Mouse (Mus musculus) neural tube, embryonic 10.5 days (tissue): ENCODE measurements around the gene Stk25.
A peak's percentile ranks its signal among the peaks of the same experiment; 100 is the strongest.

Experiments
- DNase-seq: peaks from one replicate; pipeline ENCODE4 v3.0.0-alpha.2; 2017; ENCODE audit warnings: low spot score; ENCODE audit errors: extremely low spot score

Stk25 gene

DNA sequence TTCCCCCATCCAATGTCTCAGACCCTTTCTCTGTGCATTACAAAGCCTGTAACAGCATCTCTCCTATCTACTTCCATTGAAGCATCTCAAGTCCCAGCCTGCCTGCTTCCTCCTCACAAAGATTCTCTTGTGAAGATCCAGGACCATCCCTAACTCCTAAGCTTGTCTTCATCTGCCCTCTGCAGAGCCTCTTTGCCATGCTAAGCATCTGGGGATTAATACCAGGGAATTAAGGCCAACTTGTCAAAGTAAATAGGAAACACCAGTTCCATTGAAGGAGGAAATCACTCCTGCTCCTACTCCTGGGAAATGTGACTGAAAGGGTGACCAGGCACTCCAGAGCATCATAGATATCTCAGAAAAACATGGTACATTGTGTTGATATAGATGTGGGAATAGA lies 11.5 kb upstream of the Stk25 start:
- no peak for DNase-seq

DNA sequence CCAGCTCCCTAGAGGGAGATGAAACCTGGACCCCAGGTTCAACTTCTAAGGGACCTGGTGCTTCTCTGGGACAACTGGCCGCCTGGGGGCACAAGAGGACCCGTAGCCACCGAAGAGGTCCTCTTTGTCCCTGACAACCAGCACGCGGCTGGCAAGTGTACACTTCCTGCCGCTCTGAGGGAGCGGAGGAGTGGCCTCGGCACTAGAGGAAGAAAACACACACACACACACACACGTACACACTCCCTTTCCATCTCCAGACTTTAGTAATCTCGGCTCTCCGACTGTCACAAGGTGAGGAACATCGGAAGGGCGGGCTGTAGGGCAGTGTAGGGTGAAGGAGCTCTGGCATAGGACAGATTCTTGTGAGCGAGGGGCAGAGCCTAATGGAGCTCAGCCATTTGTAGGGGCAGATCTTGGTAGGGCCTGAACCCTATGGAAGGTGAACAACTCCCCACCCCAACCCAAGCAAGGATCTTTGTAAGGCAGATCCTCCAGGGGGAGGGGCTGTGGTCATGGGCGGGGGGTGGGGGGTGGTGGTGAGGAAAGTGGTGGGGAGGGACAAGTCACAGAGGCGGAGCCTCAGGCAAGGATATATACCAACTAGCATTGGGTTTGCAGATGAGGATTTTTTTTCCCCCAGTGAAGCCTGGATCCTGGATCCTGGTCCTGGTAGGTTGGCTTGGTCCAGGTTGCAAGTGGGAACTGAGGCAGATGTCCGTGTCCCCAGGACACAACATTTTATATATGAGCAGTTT lies 10.5 kb upstream of the Stk25 start:
- DNase-seq, result peak; percentile 79

DNA sequence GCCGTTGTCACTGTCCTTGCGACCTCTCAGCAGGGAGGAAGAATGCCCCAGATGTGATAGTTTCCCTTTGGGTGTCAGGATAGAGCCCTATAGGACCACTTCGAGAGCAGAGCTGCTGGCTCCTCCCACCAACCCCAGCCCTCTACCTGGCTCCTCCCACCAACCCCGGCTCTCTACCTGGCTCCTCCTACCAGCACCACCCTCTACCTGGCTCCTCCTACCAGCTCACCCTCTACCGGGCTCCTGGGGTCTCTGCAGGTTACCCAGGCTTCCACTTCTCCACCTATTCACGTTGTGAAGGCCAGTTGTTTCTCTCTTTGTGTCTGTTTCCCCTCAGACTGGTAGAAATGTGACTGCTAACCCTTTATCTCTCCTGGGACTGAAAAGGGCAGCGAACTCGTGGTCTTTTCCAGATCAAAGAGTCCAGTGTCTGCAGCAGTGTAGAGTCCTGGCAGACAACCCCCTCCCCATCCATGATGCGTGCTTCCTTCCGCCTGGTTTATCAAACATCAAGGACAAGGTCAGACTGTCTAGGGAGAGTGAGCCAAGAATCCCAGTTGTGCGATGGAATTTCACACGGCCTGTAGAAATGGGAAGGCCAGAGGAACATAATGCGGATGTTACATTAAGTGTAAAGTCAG lies 9.4 kb upstream of the Stk25 start:
- peak; percentile 33 for DNase-seq

DNA sequence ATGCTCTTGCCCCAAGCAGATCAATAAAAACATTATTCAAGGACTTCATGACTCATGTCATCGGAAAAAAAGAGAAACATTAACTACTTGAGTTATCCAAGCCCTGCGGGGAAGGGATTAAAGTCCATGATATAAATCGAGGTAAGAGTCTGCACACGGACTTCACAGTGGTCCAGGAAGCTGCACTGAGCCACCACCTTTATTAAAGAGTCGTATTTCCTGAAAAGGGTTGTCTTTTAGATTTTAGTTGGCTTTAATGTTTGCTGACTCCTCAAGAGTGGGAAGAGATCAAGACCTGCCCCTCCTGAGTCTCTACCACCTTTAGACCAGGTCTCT lies 1.5 kb downstream of the Stk25 start:
- no peak for DNase-seq

DNA sequence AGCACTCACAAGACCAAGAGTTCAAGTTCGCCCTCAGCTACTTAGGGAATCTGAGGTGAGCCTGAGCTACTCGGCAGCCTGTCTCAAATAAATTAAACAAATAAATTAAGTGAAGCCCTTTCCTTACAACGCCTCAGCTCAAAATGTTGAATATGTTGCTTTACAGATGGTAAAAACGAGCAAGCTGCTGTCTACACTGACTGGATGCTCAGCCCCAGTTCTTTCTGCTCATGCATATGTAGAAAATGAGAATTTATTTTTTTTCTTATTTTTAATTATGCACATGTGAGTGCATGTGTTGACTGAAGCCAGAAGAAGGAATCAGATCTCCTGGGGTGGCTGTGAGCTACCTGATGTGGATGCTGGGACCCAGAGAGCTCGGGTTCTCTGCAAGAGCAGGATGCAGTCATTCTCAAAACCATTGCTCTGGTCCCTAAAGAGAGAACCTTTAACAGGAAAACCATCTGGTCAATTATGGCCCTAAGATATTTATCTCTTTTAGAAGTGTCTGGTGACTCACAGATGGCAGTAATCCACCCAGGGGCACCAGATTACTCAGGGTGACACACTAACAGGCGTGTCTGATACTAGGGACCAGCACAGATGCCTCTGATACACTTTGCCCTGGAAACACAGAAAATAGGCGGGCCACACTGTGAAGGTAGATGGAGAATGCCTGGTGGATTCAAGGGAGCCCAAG lies 2.0 kb downstream of the Stk25 start:
- DNase-seq, result no peak

DNA sequence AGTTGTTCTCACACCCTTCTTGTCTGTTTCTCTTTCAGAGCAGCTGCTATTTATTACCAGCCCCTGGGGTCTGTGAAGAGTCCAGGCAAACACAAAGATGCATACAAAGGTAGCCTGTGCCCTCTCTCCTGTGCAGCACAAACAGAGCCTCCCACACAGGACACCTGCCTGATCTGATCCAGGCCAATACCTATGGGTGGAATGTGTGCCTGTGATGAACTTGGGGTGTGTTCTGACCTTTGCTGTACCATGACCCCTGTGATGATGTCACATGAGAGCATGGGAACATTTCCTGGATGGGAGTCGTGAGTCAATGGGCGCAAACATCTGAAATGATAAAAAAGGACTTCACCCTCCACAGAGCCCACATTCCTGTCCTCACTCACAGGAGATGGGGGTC lies 3.7 kb downstream of the Stk25 start:
- DNase-seq, result no peak

DNA sequence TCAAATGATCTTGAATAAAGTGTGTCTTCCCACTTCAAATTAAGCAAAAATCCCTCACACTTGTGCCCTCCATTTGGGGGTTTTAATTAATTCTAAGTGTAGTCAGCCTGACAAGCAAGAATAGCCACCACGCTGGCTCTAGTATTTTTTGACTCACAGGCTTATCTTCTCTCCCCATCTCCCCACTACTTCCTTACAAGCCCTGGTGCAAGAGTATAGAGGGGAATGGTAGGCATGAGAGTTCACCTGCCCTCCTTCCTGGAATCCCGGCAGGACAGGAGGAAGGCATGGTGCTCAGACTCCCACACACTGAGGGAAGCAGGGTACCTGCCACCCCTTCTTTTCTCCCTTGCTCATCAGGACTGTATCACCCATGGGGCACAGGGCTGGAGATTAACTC lies 4.2 kb downstream of the Stk25 start:
- DNase-seq, result no peak

DNA sequence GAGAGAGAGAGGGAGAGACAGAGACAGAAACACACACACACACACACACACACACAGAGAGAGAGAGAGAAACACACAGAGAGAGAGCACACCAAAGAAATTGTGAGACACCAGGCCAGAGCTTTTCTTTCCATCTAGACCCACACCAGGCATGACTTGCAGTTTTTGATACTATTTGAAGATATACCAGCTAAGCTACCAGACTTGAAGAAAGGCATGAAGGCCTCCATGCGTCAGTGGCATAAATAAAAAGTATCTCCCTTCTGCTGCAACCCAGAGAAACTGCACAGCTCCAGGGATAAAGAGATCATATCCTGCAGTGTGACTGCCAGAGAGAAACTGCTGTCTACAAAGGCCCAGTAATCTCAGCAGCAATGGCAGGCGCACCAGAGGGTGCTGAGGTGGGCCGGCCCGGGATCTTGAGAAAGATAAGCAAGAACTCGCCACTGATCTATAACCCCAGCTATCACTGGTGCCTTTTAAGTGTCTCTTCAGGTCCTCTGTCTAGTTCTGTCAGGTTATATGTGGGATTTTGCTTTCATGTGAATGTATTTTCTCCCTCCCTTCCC lies 8.8 kb downstream of the Stk25 start:
- DNase-seq, result no peak

DNA sequence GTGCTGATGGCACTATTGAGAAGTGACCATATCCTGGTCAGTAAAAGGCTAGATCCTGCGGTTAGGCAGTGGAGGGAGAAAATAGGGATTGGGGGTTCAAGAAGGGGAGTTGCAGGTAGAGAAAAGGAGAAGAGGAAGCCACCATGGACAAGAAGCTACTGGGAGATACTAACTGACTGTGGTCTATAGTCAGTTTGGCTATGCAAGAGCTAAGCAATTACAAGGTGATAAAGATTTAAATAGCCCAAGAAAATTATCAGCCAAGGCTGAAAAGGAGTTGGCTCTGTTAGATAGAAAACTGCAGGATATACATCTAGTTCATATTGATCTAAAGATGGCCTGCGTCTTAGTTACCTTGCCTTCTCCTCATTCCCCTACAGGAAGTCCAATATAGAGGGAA lies 15.8 kb downstream of the Stk25 start:
- no peak for DNase-seq

DNA sequence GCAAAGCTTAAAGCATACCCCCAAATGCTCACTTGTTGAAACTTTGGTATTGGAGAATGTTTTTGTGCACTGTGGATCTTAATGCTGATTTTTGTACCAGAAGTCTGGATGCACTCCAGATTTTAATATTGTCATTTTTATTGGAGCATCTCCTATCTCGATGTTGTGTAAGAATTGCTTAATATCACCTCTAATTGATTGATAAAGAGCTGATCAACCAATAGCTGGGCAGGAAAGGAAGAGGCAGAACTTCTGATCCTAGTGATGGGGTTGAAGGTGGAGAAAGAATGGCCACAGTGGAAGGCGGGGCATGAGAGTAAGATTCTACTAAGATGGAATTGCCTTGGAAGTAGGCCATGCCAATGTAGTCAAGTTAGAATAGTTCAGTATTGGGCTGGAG lies 16.5 kb downstream of the Stk25 start:
- no peak for DNase-seq

DNA sequence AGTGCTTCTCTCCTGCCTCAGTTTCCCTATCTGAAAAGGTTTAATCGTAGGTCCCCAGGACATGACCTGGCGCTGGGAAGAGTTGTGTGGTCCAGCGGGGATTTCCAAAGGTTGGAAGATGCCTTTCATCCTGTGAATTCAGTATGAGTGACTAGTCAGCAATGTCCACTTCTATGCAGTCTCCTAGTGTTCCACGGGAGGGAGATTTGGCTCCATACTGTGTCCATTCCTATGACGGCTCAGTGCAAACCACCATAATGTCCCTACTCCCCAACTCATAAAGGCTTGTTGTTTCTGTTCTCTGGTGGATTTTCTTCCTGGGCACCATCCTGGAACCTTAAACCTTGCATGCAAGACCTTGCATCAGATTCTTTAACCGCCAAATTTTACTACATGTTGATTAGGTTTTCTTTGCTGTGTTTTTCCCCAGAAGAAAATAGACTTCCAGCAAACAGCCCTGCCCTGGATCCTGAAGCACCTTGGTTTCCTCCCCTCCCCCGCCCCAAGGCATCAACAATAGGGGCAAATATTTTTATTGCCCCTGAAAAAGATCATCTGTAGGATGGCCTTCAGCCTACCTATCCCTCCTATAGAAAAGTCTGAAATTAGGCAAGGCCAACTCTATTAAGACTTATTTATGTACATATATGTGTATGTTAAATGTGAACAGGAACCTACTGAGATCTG lies 22.1 kb downstream of the Stk25 start:
- DNase-seq, result no peak

DNA sequence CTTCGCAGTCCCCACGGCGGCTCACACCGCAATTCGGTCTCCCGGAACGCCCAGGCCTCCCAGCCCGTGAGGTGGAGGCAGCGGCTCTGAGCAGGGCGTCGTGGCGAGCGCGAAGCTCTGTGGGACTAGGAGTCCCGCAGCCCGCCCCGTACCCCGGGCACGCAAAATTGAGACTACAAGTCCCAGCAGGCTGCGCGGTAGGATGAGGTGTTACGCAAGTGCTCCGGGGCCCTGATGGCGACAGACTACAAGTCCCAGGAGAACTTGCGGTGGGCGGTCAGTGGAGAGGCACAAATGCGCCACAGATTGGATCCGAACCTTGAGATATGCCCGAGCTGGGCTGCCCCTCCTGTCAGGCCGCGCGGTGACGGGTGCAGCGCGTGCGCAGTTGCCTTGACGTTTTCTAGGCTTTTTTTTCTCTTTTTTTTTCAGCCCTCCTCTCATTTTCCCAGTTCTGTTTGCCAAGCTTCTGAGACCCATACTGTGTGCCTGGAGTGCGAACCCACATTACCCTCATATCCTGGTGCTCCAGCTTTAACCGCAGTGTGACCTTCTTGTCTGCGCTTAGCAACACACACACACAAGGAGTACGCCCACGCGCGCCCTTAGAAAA lies 22.8 kb downstream of the Stk25 start:
- peak; percentile 97 for DNase-seq

DNA sequence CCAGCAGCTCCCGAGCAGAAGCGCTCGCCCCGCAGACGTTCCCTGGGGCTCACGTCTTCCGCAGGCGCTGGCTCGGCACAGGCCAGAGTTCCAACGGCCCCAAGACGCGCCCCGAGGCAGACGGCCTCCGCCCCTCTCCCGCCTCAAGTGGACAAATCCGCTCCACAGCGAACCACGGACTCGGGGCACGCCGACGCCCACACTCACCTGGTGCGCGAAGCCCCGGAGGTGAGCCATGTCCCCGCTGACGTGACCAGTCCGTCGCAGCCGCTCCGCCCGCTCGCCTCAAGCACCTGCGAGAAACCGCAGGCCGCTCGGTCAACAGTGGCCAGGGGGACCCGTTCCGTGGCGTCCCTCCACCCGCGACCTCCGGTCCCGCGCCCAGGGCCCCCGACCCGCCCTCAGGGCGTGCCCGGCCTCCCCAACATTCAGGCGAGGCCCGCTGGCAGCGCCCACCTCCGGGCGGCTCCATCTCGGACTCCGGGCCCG lies 23.3 kb downstream of the Stk25 start:
- no peak for DNase-seq

DNA sequence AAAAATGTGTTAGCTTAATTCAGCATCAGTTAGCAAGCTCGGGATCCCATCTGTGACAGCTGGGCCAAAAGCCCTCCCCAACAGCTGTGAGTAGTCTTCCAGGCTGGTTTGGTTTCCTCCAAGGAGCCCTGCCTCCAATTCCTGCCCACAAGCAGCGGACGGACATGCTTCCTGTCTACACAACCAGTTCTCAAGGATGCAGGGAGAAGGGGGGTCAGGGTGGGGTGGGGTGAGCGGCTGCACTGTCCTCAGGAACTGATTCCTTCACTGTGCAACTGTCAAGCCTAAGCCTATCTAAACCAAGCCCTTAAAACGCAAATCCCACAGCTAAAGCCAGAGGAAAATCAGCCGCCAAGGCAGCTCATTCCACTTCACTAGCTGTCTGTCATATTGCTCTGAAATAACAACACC lies 24.0 kb downstream of the Stk25 start:
- peak; percentile 36 for DNase-seq

DNA sequence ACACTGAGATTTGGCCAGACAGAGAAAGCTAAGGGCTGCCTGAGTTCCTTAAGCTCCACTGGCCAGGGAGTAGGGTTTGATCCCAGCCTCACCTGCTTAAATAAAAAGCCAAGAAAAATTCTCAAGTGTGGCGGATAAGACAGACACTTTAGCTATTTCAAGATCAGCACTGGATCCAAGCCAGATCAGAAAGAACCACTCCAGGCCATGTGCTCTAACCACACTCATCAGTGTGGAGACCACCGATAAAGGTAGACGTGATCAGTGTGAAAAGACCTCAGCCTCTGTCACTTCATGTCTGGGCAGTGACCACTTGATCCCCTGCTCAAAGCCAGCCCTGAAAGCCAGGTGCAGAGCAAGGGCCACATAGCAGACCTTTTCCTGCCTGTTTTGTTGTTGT lies 25.7 kb downstream of the Stk25 start:
- DNase-seq, result no peak

DNA sequence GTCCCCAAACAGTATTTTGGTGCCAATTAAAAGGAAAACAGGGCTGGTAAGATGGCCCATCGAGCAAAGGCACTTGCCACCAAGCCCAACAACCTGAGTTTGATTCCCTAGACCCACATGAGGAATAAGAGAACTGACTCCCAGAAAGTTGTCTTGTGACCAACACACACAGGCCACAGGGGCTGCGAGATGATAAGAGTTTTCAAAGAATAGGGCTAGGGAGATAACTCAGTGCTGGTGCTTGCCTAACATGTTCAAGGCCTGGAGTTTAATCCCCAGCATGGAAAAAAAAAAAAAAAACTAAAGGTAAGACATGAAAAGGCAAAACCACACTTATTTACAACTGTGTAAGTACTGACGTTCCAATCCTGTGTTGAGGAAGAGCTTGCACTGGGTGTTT lies 27.7 kb downstream of the Stk25 start:
- DNase-seq, result no peak

DNA sequence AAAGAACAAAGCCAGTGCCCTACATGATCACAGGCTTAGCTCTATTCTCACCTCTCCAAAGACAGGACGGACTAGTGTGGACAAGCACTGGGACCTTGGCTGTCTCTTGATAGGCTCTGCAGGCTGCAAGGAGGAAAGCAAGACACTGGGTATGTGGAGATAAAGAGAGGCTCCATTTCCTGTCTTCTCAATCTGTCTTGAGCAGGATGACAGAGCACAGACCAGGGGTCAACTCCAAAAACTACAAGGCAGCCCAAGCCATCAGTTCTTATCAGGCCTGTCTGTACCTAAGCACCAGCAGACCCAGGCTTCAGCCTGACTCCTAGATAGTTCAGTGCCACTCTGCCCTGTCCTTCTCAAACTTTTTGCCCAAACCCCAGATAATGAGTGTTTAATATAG lies 34.0 kb downstream of the Stk25 start:
- DNase-seq, result no peak

DNA sequence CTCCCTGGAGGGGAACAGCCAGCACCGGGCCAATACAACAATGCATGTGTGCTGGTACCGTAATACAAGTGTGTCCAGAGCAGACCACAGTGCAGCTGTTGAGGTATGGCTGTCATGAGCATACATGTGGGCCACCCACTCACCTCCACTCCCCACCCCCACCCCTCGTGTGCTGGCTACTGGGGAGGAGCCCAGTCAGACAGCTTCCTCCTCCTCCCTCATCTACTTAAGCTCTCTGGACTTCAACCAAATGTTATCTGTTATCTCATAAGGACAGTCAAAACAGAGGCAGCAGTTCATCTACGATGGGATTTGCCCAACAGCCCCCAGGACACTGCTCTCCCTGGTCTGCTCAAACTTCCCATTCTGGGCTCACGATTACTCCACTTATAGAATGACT lies 39.5 kb downstream of the Stk25 start:
- DNase-seq, result no peak

DNA sequence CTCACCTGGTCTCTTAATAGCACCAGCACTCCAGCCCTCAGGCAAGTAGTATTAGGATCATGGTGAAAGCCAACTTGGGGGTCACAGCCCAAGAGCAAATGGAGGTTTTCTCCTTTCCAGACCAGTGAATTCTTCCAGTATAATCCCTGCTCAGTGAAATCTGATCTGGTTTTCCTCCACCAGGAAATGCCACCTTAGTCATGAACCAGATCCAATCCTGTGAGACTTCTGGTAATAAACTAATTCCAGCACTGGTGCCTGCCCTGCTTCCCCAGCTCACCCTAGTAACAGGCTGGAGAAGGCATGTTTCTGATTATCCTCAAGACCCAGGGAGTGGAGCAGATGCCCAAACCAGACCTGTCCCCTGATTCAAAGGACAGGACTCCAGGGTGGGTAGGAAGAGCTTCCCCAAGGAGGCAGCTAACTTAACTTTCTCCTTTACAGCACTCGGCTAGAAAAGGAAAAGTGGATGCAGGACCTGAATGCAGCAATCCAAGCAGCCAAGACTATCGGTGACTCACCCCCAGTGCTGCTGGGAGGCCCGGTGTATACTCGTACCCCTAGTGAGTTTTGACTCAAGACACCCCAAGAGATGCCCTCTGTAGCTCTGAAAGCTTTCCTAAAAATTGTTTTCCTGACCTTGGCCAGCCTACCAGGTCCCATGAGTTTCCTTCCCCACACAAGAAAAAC lies 40.3 kb downstream of the Stk25 start:
- DNase-seq, result no peak

DNA sequence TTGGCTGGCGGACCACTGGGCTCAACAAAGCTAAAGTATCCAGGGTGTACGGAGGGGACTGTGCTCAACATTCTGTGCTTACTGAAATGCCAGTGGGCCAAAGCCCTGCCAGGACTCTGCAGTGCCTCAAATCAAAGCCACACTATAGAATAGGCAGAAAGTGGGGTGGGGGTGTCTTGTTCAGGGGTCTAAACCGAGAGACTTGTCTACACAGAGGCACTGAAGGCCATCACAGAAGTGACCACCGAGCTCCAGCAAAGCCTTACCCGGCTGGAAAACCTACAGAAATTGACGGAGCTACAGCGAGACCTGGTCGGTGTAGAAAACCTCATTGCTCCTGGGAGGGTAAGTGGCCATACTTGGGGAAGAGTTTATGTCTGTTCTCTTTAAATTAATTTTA lies 48.7 kb downstream of the Stk25 start:
- no peak for DNase-seq
